Mouse (Mus musculus): ENCODE results near the gene Ccdc189.

DNA sequence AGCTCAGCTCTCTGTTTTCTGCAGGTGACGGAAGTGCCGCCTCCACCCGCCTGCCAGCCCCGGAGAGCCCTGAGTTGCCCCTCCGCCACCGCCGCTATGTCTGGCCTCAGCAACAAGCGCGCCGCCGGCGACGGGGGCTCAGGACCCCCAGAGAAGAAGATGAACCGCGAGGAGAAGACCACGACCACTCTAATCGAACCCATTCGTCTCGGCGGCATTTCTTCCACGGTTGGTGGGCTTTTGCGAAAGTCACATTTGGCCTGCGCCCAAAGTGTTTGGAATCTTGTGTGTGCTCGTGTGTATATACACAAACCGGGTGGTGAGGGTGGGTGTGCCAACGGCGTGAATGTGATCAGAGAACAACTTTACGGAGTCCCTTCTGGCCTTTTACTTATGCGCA lies 506 bp upstream of the Ccdc189 start:
- TF ChIP-seq CTCF (conservative IDR thresholded peaks at IDR 0.05; ENCODE audit: low read length) (no peak), POU5F1 (IDR thresholded peaks at IDR 0.05; ENCODE audit: borderline replicate concordance, low read length) (no peak)
